ENCODE assay signal across 11 mouse cellular contexts in the genomic region with DNA sequence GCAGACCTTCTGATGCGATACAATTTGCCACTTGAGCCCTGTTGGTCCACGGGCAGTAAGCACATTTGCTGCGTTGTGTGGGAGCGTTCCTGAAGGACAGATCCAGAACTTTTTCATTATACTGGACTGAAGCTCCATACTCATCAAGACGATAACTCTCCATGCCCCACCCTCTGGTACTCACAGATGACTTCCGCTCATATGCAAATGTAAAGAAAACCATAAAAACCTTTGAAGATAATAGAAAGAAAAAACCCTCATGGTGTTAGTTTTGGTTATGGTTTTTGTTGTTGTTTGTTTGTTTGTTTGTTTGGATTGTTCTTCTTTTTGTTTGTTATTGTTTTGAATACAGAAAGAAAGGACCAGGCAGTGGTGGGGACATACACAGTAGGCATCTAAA.
A peak's percentile ranks its signal among the peaks of the same experiment; 100 is the strongest.
DNase-seq lines count a peak whose midpoint lies in the region; ATAC-seq and TF ChIP-seq lines count a peak whose summit lies in the region.
"Had no signal": no experiment of that assay in that cellular context is flagged by ENCODE, and none has a peak within 500 bp of the region (broad histone marks: within the 10 kb centered on the region; RNA-seq: fewer than 3 reads in every experiment).

No protein-coding gene starts in this region.

- no peak; a peak in 1 of 4 replicates for TF ChIP-seq EP300 in MEL (IDR thresholded peaks at IDR 0.05; ENCODE audit: low read depth in 1 of 2, low read length in 2 of 2)
- no peak for TF ChIP-seq EP300 in heart, postnatal 0 days (IDR thresholded peaks at IDR 0.05; ENCODE audit: low read depth)
- no peak for TF ChIP-seq EP300 in liver, postnatal 0 days (IDR thresholded peaks at IDR 0.05; ENCODE audit: low read depth)

- no peak overlapping the region for H3K9ac ChIP-seq in hindbrain, embryonic 12.5 days
- no peak overlapping the region for H3K9ac ChIP-seq in hindbrain, embryonic 11.5 days (ENCODE audit: low read depth, low read length)
- peak overlapping the region; percentile 17; the same call in 1 of the 2 replicates for H3K9ac ChIP-seq in MEL (ENCODE audit: control insufficient read depth, low read depth, low read length, poor library complexity, severe bottlenecking)
- H3K9ac ChIP-seq in heart, postnatal 0 days (replicated peaks; ENCODE audit: low read depth, low read length) = no peak overlapping the region
- no peak overlapping the region for H3K9ac ChIP-seq in liver, postnatal 0 days (replicated peaks)

- no peak overlapping the region for H3K27ac ChIP-seq in hindbrain, embryonic 12.5 days
- no peak overlapping the region for H3K27ac ChIP-seq in hindbrain, embryonic 11.5 days (ENCODE audit: low read depth, low read length)
- peak overlapping the region; percentile 26 for H3K27ac ChIP-seq in MEL (ENCODE audit: control insufficient read depth, low read depth, low read length)
- H3K27ac ChIP-seq in heart, postnatal 0 days (ENCODE audit: low read depth) = no peak overlapping the region
- no peak overlapping the region for H3K27ac ChIP-seq in liver, postnatal 0 days (ENCODE audit: low read depth)

- no peak for ATAC-seq in hindbrain, embryonic 12.5 days (ENCODE audit: low FRiP score)
- ATAC-seq in hindbrain, embryonic 11.5 days (ENCODE audit: low FRiP score) = no peak
- no peak for ATAC-seq in heart, postnatal 0 days (ENCODE audit: insufficient read depth, low read depth)
- no peak for ATAC-seq in liver, postnatal 0 days

- H3K79me2 ChIP-seq in MEL (ENCODE audit: control insufficient read depth, insufficient read depth, low read length, poor library complexity) = no peaks in the 10 kb centered on the region; the same call in 1 of the 2 replicates

- no peak for TF ChIP-seq POLR2A in MEL (IDR thresholded peaks at IDR 0.05; ENCODE audit: control insufficient read depth in 1 of 2, insufficient read depth in 1 of 2, low read depth in 1 of 2, low read length in 2 of 2, poor library complexity in 1 of 2)

- 39% methylated on average over 6 of the region's 6 CpGs for WGBS in hindbrain, embryonic 12.5 days
- 59% methylated on average over 6 of the region's 6 CpGs for WGBS in hindbrain, embryonic 11.5 days
- 35% methylated on average over 6 of the region's 6 CpGs for WGBS in heart, postnatal 0 days
- WGBS in liver, postnatal 0 days (ENCODE audit: insufficient replicate concordance) = 57% methylated on average over 6 of the region's 6 CpGs

- no peak for TF ChIP-seq RAD21 in MEL (IDR thresholded peaks at IDR 0.05; ENCODE audit: low read depth, low read length)

- no peak overlapping the region for H3K4me3 ChIP-seq in hindbrain, embryonic 12.5 days
- no peak overlapping the region for H3K4me3 ChIP-seq in hindbrain, embryonic 11.5 days (ENCODE audit: low read depth, low read length)
- peak overlapping the region; percentile 8 to 43 for H3K4me3 ChIP-seq in MEL (ENCODE audit: control insufficient read depth in 1 of 2, insufficient read depth in 1 of 2, low read depth in 2 of 2, low read length in 2 of 2)
- peak overlapping the region; percentile 33; the same call in 1 of the 2 replicates for H3K4me3 ChIP-seq in heart, postnatal 0 days (ENCODE audit: low read depth, low read length)
- H3K4me3 ChIP-seq in liver, postnatal 0 days (ENCODE audit: low read depth, low read length) = no peak overlapping the region

- no peak for DNase-seq in hindbrain, embryonic 11.5 days (ENCODE audit: low spot score)
- DNase-seq in MEL (ENCODE audit: low read depth, low spot score) = peak; percentile 46
- DNase-seq in heart, postnatal 0 days (ENCODE audit: low spot score) = no peak
- DNase-seq in liver, postnatal 0 days = no peak
- DNase-seq in cerebellum, adult 18-20 months = no peak
- no peak for DNase-seq in cerebellum, postnatal 14 days
- DNase-seq in ovary, adult 18-20 months (ENCODE audit: low spot score) = no peak
- DNase-seq: adrenal gland, adult 8-10 months; embryo, embryonic 11 days; kidney, adult 11 months had no signal

- H3K4me2 ChIP-seq in hindbrain, embryonic 12.5 days (replicated peaks) = peak overlapping the region; percentile 69
- no peak overlapping the region for H3K4me2 ChIP-seq in hindbrain, embryonic 11.5 days (replicated peaks; ENCODE audit: low read depth, low read length)
- peak overlapping the region; percentile 67 for H3K4me2 ChIP-seq in heart, postnatal 0 days (ENCODE audit: low read depth, low read length)
- peak overlapping the region; percentile 72 for H3K4me2 ChIP-seq in liver, postnatal 0 days (ENCODE audit: low read depth, low read length)

- no peak for TF ChIP-seq CTCF in MEL (IDR thresholded peaks at IDR 0.05 in 2 of 3, conservative IDR thresholded peaks at IDR 0.05 in 1 of 3; ENCODE audit: control insufficient read depth in 1 of 3, insufficient read depth in 1 of 3, low read depth in 2 of 3, low read length in 3 of 3, poor library complexity in 1 of 3, severe bottlenecking in 1 of 3)
- no peak for TF ChIP-seq CTCF in heart, postnatal 0 days (IDR thresholded peaks at IDR 0.05; ENCODE audit: low read depth)
- no peak for TF ChIP-seq CTCF in liver, postnatal 0 days (IDR thresholded peaks at IDR 0.05; ENCODE audit: low read depth)

- H3K36me3 ChIP-seq in hindbrain, embryonic 12.5 days = no peaks in the 10 kb centered on the region
- no peaks in the 10 kb centered on the region for H3K36me3 ChIP-seq in hindbrain, embryonic 11.5 days (ENCODE audit: control insufficient read depth, insufficient read depth, low read length)
- H3K36me3 ChIP-seq in MEL (ENCODE audit: control insufficient read depth in 1 of 2, insufficient read depth in 2 of 2, low read length in 2 of 2) = no peaks in the 10 kb centered on the region; a peak in 1 of 4 replicates
- no peaks in the 10 kb centered on the region for H3K36me3 ChIP-seq in heart, postnatal 0 days (replicated peaks; ENCODE audit: control insufficient read depth, insufficient read depth, low read length)
- H3K36me3 ChIP-seq in liver, postnatal 0 days (replicated peaks; ENCODE audit: insufficient read depth, low read length) = no peaks in the 10 kb centered on the region

- peaks cover 23% of the 10 kb centered on the region for H3K4me1 ChIP-seq in hindbrain, embryonic 12.5 days
- peaks cover 6% of the 10 kb centered on the region; the same call in 1 of the 2 replicates for H3K4me1 ChIP-seq in hindbrain, embryonic 11.5 days (replicated peaks; ENCODE audit: control insufficient read depth, insufficient read depth, low read length)
- H3K4me1 ChIP-seq in MEL (ENCODE audit: control insufficient read depth in 1 of 2, insufficient read depth in 2 of 2, low read length in 2 of 2) = peaks cover 0 to 10% of the 10 kb centered on the region in 2 experiments; a peak in 3 of 4 replicates
- H3K4me1 ChIP-seq in heart, postnatal 0 days (ENCODE audit: control insufficient read depth, insufficient read depth) = peaks cover 18% of the 10 kb centered on the region
- H3K4me1 ChIP-seq in liver, postnatal 0 days (ENCODE audit: insufficient read depth) = peaks cover 26% of the 10 kb centered on the region

- H3K9me3 ChIP-seq in hindbrain, embryonic 12.5 days (replicated peaks) = no peaks in the 10 kb centered on the region
- H3K9me3 ChIP-seq in hindbrain, embryonic 11.5 days (ENCODE audit: control insufficient read depth, low read length) = no peaks in the 10 kb centered on the region
- no peaks in the 10 kb centered on the region for H3K9me3 ChIP-seq in MEL (replicated peaks; ENCODE audit: insufficient read depth, low read length)
- no peaks in the 10 kb centered on the region for H3K9me3 ChIP-seq in heart, postnatal 0 days (replicated peaks; ENCODE audit: control insufficient read depth, low read length)
- no peaks in the 10 kb centered on the region for H3K9me3 ChIP-seq in liver, postnatal 0 days (ENCODE audit: low read length)

- no peaks in the 10 kb centered on the region for H3K27me3 ChIP-seq in hindbrain, embryonic 12.5 days
- no peaks in the 10 kb centered on the region for H3K27me3 ChIP-seq in hindbrain, embryonic 11.5 days (ENCODE audit: control insufficient read depth, insufficient read depth, low read length)
- H3K27me3 ChIP-seq in MEL (ENCODE audit: control insufficient read depth in 1 of 2, insufficient read depth in 2 of 2, low read length in 2 of 2) = no peaks in the 10 kb centered on the region
- no peaks in the 10 kb centered on the region for H3K27me3 ChIP-seq in heart, postnatal 0 days (ENCODE audit: control insufficient read depth, insufficient read depth, low read length)
- H3K27me3 ChIP-seq in liver, postnatal 0 days (ENCODE audit: insufficient read depth, low read length) = no peaks in the 10 kb centered on the region

TF ChIP-seq in MEL, 35 proteins besides CTCF, POLR2A, EP300 and RAD21:
- TF ChIP-seq TCF12 (IDR thresholded peaks at IDR 0.05; ENCODE audit: low read depth, low read length) = no peak
- TF ChIP-seq SMC3 (IDR thresholded peaks at IDR 0.05; ENCODE audit: low read depth, low read length) = no peak
- no peak for TF ChIP-seq CHD2 (IDR thresholded peaks at IDR 0.05; ENCODE audit: low read length)
- 0 out of 2 replicates have a peak, but pooled peaks have one; percentile 16 for TF ChIP-seq MAZ (IDR thresholded peaks at IDR 0.05; ENCODE audit: low read depth, low read length)
- no peak for TF ChIP-seq ZMIZ1 (IDR thresholded peaks at IDR 0.05; ENCODE audit: low read depth, low read length)

Comparison
In these comparisons a context has a peak if more than half of its experiments do, and no peak if none do; other contexts are left out.
1. H3K4me3 ChIP-seq: peak in MEL (2 of 2) and heart, postnatal 0 days (single experiment); none in hindbrain, embryonic 12.5 days (single experiment), hindbrain, embryonic 11.5 days (single experiment) and liver, postnatal 0 days (single experiment).